Mouse (Mus musculus): ENCODE results near the gene Farsa. TPM values are rescaled to one million over a fixed set of nuclear protein-coding genes. Genes with fewer than 3 reads are reported as not detected.
A peak's percentile ranks its signal among the peaks of the same experiment; 100 is the strongest.

The Farsa gene
- total RNA-seq, 2 experiments from 2014 or later = 22.1 to 26.2 TPM

- DNase-seq = no peak
- intact Hi-C loops (cut with DNase I) = loop anchor here (5.0 kb wide), 1 partner anchor 54 kb away; the partner anchor contains the start of gene Klf1
These were observed 8.9 kb upstream of the Farsa start for GRCm38 (mm10) chr8:84847684-84848435.

DNA sequence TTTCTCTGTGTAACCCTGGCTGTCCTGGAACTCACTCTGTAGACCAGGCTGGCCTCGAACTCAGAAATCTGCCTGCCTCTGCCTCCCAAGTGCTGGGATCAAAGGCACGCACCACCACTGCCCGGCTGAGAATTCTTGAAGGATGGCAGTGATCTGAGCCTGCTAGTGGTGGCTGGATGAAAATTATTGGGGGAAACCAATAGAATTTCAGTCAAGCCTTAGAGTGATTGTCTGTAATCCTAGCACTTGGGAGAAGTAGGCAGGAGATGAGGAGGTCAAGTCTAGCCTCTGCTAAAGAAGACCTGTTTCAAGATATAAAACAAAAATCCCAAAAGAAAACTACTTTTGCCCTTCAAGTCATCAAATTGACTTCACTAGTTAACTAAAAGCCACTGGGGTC, 355 bp upstream of the Farsa start:
- DNase-seq = no peak
- intact Hi-C loops (cut with DNase I) = no loop called here

GRCm38 (mm10) chr8:84871376-84872308, 14.9 kb downstream of the Farsa start, which contains the start of gene Syce2:
Syce2 (plus strand) TSS chr8:84872111.
- intact Hi-C loops (cut with DNase I) = no loop called here
- peak; percentile 58 to 71 for DNase-seq

DNA sequence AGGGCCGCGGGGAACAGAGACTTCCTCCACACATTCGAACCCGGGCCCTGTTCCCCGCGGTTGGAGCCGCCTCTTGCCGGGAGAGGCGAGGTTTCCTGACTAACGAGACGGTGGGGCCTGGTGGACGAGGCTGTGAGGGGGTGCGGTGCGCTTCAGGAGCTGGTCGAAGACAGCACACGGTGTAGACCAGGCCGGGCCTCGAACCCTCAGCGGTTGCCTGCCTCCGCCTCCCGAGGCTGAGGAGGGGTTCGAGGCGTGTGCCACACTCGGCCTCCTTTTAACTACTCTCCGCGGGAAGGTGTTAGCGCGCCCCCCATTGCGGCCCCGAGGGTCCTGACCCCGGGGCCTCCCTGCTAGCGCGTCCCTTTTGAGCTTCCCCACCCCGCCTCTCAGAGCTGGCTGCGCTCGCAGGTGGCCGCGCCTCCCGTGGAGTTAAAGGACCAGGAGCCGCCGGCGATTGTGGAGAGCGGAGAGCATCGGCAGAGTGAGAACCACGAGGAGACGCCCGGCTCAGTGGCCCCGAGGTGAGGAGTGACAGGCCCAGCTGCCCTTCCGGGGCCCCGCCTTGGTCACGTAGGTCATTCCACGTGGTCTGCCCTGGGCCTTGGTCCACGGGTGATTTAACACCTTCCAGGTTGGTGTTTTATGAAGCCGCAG, 15.6 kb downstream of the Farsa start:
- intact Hi-C loops (cut with DNase I) = no loop called here
- peak in 1 of 2 experiments; percentile 23 for DNase-seq

- intact Hi-C loops (cut with DNase I) = no loop called here
- DNase-seq = no peak
These were observed 16.2 kb downstream of the Farsa start for GRCm38 (mm10) chr8:84873016-84873415.

DNA sequence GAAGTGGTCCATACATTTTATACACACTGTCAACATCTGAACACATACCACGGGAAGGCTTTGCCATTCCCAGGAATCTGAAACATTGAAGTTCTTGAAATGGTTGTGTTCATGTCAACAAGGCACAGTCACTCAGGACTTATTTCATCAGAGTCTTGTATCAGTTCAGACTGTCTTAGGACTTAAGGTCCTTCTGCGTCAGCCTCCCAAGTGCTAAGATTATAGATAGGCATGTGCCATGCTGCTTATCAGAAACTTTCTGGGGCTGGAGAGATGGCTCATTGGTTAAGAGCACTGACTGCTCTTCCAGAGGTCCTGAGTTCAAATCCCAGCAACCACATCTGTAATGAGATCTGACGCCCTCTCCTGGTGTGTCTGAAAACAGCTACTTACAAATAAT, 17.6 kb downstream of the Farsa start:
- intact Hi-C loops (cut with DNase I) = no loop called here
- DNase-seq = no peak

DNA sequence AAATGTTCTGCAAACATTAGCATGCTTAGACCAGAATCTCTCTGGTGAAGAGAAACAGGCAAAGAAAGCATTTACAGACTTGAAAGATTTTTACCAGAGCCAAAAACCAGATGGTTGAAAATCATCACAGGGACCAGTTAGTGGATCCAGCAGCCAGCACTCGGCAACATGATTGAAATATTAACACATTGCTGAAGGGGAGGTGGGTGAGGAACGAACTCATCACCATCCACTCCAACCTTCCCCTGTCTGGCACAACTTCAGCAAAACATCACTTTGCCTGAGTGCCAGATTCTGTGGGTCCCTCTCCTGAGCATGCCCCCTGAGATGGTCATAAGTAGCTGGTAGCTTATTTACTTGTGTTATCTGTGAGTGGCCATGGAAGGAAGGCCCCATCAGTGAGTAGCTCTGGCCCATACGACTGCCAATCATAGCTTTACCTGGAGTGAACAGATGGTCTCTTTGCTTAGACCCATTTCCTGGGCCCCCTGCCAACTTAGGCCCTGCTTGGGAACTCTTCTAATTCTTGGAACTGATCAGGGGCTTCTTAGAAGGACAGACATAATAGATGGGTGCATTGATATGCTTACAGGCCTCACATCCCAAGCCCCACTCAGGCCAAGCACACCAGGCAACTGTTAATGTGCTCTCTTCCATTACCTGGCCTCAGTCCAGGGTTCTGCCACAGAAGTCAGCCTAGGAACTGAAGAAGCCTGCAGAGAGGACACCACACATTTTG, 20.7 kb downstream of the Farsa start:
- DNase-seq = no peak
- intact Hi-C loops (cut with DNase I) = no loop called here

- intact Hi-C loops (cut with DNase I) = no loop called here
- no peak for DNase-seq
These were observed 22.1 kb downstream of the Farsa start for GRCm38 (mm10) chr8:84878915-84879314.

DNA sequence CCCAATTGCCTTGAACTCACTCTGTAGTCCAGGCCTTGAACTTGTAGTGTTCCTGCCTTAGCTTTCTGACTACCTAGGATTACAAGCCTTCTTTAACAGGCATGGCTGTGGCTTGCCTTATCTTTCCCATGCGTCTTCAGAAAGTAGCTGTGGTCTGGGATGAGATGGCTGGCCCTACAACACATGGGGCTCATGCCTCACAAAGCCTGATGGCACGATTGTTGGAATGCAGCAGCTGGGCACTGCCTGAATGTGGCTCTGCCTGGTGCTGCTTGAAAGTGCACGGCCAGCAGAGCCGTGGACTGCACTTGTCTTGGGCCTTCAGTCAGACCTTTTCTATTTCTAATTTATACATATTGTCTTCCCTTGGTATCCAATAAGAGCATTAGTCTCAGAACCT, 27.9 kb downstream of the Farsa start:
- intact Hi-C loops (cut with DNase I) = no loop called here
- DNase-seq = no peak

- intact Hi-C loops (cut with DNase I) = no loop called here
- DNase-seq = no peak
These were observed 31.5 kb downstream of the Farsa start for GRCm38 (mm10) chr8:84888280-84888679.

DNA sequence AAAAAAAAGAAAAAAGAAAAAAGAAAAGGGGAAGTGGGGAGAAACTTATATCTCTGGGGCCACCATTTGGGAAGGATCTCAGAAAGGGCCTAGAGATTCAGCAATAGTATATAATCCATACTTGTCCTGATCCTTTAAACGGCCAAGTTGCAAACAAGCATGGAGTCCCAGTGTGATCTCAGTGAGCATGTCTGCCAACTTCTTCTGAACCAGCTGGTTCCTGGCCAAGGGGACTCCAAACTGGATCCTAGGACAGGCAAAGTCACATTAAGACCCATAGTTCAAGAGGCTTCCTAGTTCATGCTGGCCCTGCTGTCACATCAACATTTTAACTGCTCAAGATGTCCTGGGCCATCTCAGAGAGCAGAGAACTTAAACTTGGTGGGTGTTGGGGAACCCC, 32.4 kb downstream of the Farsa start:
- intact Hi-C loops (cut with DNase I) = no loop called here
- no peak for DNase-seq

DNA sequence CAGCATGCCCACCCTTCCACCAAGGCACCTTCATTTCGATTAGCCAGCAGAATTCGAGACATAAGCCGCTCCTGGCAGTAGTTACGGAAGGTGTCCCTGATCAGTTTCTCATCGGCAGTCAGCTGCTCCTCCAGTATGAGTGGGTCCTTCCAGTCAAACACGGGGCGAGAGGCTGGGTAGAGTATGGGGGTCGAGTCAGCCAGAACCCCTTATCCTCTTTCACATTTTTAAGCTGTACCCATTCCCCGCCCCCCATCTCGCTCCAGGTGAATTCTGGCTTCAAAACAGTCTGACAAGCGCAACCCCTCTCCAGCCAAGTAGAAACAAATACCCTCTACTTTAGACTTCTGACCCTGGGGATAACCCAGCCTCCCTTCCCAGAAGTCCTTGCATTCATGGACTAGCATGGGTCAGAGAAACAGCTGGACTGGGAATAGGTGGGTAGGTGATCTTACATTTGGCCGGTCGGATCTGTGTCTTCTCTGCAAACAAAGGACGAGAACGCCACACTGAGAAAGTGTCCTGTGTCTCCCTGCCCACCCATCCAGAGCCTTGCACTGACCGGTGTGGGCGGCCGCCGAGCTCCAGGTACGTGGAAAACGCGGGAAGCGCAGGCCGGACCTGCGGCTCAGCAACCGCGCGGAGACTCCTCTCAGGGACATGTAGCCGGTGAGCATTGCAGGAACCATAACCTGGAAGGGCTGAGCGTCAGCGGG, 36.4 kb downstream of the Farsa start:
- no peak for DNase-seq
- intact Hi-C loops (cut with DNase I) = no loop called here

- intact Hi-C loops (cut with DNase I) = no loop called here
- peak; percentile 80 to 86 for DNase-seq
These were observed 36.9 kb downstream of the Farsa start, which contains the start of gene Gcdh for GRCm38 (mm10) chr8:84893709-84894134. Gcdh (minus strand) TSS chr8:84893921.

- intact Hi-C loops (cut with DNase I) = no loop called here
- DNase-seq = no peak
These were observed 39.2 kb downstream of the Farsa start for GRCm38 (mm10) chr8:84895963-84896362.

- intact Hi-C loops (cut with DNase I) = loop anchor here (5.0 kb wide), 1 partner anchor 54 kb away; the partner anchor contains the start of gene Calr
- DNase-seq = no peak
These were observed 44.3 kb downstream of the Farsa start for GRCm38 (mm10) chr8:84901071-84901470.

DNA sequence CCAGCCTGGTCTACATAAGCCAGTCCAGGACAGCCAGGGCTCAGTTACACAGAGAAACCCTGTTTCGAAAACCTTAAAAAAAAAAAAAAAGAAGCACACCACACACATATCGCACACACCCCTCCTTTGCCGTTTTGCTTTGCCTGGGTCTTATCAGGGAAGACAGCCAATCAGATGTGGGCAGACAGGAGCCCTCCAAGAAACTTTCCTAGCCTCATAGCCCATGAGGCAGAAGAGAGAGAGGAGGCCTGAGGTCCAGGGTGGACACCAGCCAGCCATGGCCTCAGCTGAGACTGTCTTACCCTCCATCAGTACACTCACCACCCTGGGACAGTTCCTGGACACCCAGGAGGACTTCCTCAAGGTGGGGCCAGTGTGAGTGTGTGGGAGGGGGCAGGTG, 45.0 kb downstream of the Farsa start, which contains the start of gene Klf1:
Gene Klf1, plus strand, starts transcription at position 177 of the 400 bp plus-strand sequence.
- intact Hi-C loops (cut with DNase I) = loop anchor here (5.0 kb wide), 1 partner anchor 54 kb away; the partner anchor contains the start of gene Calr
- DNase-seq = no peak

DNA sequence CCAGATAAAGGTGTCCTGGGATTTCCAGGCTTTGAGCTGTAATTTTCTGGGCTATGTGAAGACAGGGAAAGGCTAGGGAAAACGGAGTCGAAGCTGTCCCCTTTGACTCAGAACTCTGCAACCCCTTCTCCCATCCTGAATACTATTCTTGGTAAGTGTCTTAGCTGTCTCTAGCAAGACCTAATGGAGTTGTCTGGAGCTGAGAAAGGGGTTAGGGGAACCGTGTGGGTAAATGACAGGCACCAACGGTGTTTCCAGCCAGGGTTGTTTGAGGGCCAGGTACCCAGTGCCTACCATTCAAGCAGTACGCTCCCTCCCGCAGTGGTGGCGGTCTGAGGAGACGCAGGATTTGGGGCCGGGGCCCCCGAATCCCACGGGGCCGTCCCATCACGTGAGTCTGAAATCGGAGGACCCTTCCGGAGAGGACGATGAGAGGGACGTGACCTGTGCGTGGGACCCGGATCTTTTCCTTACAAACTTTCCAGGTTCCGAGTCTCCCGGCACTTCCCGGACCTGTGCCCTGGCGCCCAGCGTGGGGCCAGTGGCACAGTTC, 45.7 kb downstream of the Farsa start:
- no peak for DNase-seq
- intact Hi-C loops (cut with DNase I) = loop anchor here (5.0 kb wide), 1 partner anchor 55 kb away; the partner anchor contains the start of gene Calr

DNA sequence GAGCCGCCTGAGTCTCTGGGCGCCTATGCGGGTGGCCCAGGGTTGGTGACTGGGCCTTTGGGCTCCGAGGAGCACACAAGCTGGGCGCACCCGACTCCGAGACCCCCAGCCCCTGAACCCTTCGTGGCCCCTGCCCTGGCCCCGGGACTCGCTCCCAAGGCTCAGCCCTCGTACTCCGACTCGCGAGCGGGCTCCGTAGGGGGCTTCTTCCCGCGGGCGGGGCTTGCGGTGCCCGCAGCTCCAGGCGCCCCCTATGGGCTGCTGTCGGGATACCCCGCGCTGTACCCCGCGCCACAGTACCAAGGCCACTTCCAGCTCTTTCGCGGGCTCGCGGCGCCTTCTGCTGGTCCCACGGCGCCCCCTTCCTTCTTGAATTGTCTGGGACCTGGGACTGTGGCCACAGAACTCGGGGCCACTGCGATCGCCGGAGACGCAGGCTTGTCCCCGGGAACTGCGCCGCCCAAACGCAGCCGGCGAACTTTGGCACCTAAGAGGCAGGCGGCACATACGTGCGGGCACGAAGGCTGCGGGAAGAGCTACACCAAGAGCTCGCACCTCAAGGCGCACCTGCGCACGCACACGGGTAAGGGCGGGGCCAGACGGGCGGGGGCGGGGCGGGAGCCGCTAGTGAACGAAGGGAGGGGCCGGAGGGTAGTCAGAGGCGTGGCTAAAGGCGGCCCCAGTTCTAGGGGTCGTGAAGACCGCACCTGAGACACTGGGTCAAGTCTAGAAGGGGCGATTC, 46.3 kb downstream of the Farsa start:
- peak; percentile 86 to 91 for DNase-seq
- intact Hi-C loops (cut with DNase I) = loop anchor here (5.0 kb wide), 1 partner anchor 56 kb away; the partner anchor contains the start of gene Calr

All from gastrocnemius, postnatal 36 days (tissue).